Mouse (Mus musculus): Measurements from ENCODE around the gene Tmbim6. TPM values are rescaled to one million over a fixed set of nuclear protein-coding genes. Genes with fewer than 3 reads are reported as not detected.

The Tmbim6 gene
- 276 and 282 TPM in 2 replicates for polyA plus RNA-seq (2015; fragmentation: Nextera tagmentation; extraction: Ambion mirVana)

DNA sequence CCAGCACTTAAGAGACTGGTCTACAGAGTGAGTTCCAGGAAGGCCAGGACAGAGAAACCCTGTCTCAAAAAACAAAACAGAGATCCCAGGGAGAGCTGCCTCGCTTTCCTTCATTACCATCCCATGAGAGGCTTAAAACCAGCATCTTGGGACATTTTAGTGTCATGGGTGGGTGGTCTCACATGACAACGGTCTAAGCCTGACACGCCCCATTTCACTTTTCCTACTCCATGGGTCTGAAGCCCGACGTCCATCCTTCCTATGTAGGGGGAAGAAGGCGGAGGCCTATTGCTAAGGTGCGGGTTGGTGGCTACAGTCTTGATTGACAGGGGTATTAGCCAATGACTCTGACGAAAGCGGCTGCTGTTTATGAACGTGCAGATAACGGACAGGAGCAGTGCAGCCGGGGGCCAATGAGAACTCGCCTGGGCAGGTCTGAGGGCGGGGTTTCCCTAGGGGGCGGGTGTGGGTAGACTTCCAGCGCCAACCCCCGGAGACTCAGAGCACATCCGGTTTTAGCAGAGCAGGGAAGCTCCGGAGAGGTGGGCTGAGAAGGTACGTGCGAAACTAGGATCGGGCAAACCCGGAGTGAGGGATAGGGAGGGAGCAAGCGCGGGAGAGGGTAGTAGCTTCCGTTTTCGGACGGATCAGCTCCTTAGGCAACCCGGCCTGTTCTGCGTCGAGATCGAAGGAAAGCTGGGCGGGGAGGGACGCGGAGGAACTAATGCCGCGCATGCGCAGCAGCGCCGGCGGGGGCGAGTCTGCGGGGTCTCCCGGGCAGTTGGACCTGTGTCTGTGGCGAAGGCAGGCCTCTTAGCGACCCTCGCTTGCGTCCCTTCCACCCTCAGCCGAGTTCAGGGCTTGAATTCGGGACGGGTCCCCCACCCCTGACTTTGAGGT lies at the start of gene Tmbim6:
TSS of gene Tmbim6 (plus strand) at position 397 of the 900 bp plus-strand sequence.
- ATAC-seq (replicated peaks), result peak; percentile 100
- peaks cover 43% of the 10 kb centered on the region for H3K4me1 ChIP-seq
- peak within 1 kb of the TSS; percentile 85 for H3K9ac ChIP-seq

GRCm38 (mm10) chr15:99343414-99344147 lies 49.1 kb upstream of the Tmbim6 start:
- Histone ChIP-seq H3K4me3 (no peak overlapping the region), H3K27me3 (replicated peaks) (no peaks in the 10 kb centered on the region), H3K9me3 (no peaks in the 10 kb centered on the region), H3K27ac (peak overlapping the region; percentile 39), H3K4me2 (no peak overlapping the region), H3K9ac (no peak overlapping the region), H3K4me1 (peaks cover 11% of the 10 kb centered on the region), H3K36me3 (replicated peaks) (no peaks in the 10 kb centered on the region)
- 54% methylated on average over 5 of the region's 5 CpGs for WGBS
- peak; percentile 58; the same call in 1 of the 2 replicates for ATAC-seq (replicated peaks)

More for the DNA sequence above, at the start of gene Tmbim6:
- H3K36me3 ChIP-seq (replicated peaks), result no peaks in the 10 kb centered on the region
- no peaks in the 10 kb centered on the region for H3K9me3 ChIP-seq
- peak within 1 kb of the TSS; percentile 97 for H3K27ac ChIP-seq
- WGBS, result under 1% methylated on average over 51 of the region's 51 CpGs
- H3K27me3 ChIP-seq (replicated peaks), result no peaks in the 10 kb centered on the region
- peak within 1 kb of the TSS; percentile 72 for H3K4me3 ChIP-seq
- H3K4me2 ChIP-seq, result peak within 1 kb of the TSS; percentile 87

GRCm38 (mm10) chr15:99344148-99344870 lies 48.4 kb upstream of the Tmbim6 start:
- WGBS, result 69% methylated on average over 8 of the region's 8 CpGs
- H3K36me3 ChIP-seq (replicated peaks), result no peaks in the 10 kb centered on the region
- H3K4me2 ChIP-seq, result no peak overlapping the region
- peak overlapping the region; percentile 39; the same call in 1 of the 2 replicates for H3K27ac ChIP-seq
- H3K27me3 ChIP-seq (replicated peaks), result no peaks in the 10 kb centered on the region
- H3K9ac ChIP-seq, result no peak overlapping the region
- no peak for ATAC-seq (replicated peaks)
- H3K4me3 ChIP-seq, result no peak overlapping the region
- H3K4me1 ChIP-seq, result peaks cover 11% of the 10 kb centered on the region
- no peaks in the 10 kb centered on the region for H3K9me3 ChIP-seq

- 82% methylated on average over 4 of the region's 4 CpGs for WGBS
- H3K4me2 ChIP-seq, result no peak overlapping the region
- no peaks in the 10 kb centered on the region for H3K36me3 ChIP-seq (replicated peaks)
- no peaks in the 10 kb centered on the region for H3K27me3 ChIP-seq (replicated peaks)
- H3K4me3 ChIP-seq, result no peak overlapping the region
- no peak for ATAC-seq (replicated peaks)
- H3K9me3 ChIP-seq, result no peaks in the 10 kb centered on the region
- no peak overlapping the region for H3K9ac ChIP-seq
- peaks cover 11% of the 10 kb centered on the region for H3K4me1 ChIP-seq
- no peak overlapping the region for H3K27ac ChIP-seq
These were observed 47.7 kb upstream of the Tmbim6 start for GRCm38 (mm10) chr15:99344961-99345360.

DNA sequence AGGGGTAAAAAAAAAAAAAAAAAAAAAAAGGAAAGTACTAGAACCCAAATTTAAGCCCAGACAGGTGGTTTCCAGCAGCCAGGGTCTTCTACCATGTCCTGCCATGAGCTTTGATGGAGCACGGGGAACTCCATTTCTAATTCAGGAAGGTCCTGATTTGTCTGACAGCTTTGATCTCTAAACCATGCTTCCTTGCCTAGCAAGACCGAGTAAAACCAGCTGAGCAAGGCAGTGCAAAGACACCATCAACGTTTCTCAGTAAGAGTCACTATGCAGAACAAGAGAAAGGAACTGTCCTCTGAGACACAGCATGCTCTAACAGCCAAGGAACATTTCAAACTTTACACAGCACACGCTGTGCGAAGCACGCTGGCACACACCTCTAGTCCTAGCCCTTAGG lies 41.1 kb upstream of the Tmbim6 start:
- H3K4me3 ChIP-seq, result no peak overlapping the region
- ATAC-seq (replicated peaks), result no peak
- 78% methylated on average over 6 of the region's 6 CpGs for WGBS

GRCm38 (mm10) chr15:99352306-99352705 lies 40.4 kb upstream of the Tmbim6 start:
- Histone ChIP-seq H3K36me3 (replicated peaks) (no peaks in the 10 kb centered on the region), H3K4me1 (no peaks in the 10 kb centered on the region), H3K27me3 (replicated peaks) (no peaks in the 10 kb centered on the region), H3K4me2 (no peak overlapping the region), H3K4me3 (no peak overlapping the region), H3K9me3 (no peaks in the 10 kb centered on the region), H3K9ac (no peak overlapping the region), H3K27ac (no peak overlapping the region)
- ATAC-seq (replicated peaks), result no peak
- 85% methylated on average over 5 of the region's 5 CpGs for WGBS

More for the DNA sequence above, 41.1 kb upstream of the Tmbim6 start:
- H3K9me3 ChIP-seq, result no peaks in the 10 kb centered on the region
- H3K9ac ChIP-seq, result no peak overlapping the region
- no peaks in the 10 kb centered on the region for H3K27me3 ChIP-seq (replicated peaks)
- H3K4me1 ChIP-seq, result no peaks in the 10 kb centered on the region
- H3K4me2 ChIP-seq, result no peak overlapping the region
- H3K36me3 ChIP-seq (replicated peaks), result no peaks in the 10 kb centered on the region
- H3K27ac ChIP-seq, result no peak overlapping the region

GRCm38 (mm10) chr15:99355660-99356059 lies 37.0 kb upstream of the Tmbim6 start:
- H3K4me1 ChIP-seq, result no peaks in the 10 kb centered on the region
- no peak overlapping the region for H3K9ac ChIP-seq
- H3K4me2 ChIP-seq, result no peak overlapping the region
- H3K27me3 ChIP-seq (replicated peaks), result no peaks in the 10 kb centered on the region
- H3K36me3 ChIP-seq (replicated peaks), result no peaks in the 10 kb centered on the region
- no peaks in the 10 kb centered on the region for H3K9me3 ChIP-seq
- ATAC-seq (replicated peaks), result no peak
- 76% methylated on average over 6 of the region's 6 CpGs for WGBS
- H3K27ac ChIP-seq, result no peak overlapping the region
- no peak overlapping the region for H3K4me3 ChIP-seq

GRCm38 (mm10) chr15:99356462-99356861 lies 36.2 kb upstream of the Tmbim6 start:
- Histone ChIP-seq H3K27me3 (replicated peaks) (no peaks in the 10 kb centered on the region), H3K9me3 (no peaks in the 10 kb centered on the region), H3K4me2 (no peak overlapping the region), H3K27ac (no peak overlapping the region), H3K4me3 (no peak overlapping the region), H3K9ac (no peak overlapping the region), H3K36me3 (replicated peaks) (no peaks in the 10 kb centered on the region), H3K4me1 (no peaks in the 10 kb centered on the region)
- ATAC-seq (replicated peaks), result no peak
- WGBS, result 92% methylated on average over 6 of the region's 6 CpGs

DNA sequence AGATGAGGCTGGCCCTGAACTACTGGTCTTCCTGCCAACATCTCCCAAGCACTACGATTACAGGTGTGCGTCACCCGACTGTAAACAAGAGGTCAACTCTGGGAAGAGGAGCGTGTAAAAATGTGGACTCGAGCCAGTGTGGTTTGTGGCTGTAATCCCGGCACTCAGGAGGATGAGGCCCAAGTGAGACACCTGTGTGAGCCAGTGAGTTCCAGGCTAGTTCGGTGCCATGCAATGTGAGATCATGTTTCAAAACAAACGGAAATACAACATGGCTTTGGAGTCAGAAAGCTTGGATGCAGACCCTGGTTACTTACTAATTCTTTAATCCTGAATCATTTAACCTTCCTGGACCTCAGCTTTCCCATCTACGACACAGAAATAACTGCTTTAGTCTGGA lies 33.7 kb upstream of the Tmbim6 start:
- Histone ChIP-seq H3K36me3 (replicated peaks) (no peaks in the 10 kb centered on the region), H3K4me1 (no peaks in the 10 kb centered on the region), H3K27me3 (replicated peaks) (no peaks in the 10 kb centered on the region), H3K4me2 (no peak overlapping the region), H3K4me3 (no peak overlapping the region), H3K9ac (no peak overlapping the region), H3K9me3 (no peaks in the 10 kb centered on the region), H3K27ac (no peak overlapping the region)
- no peak for ATAC-seq (replicated peaks)
- 93% methylated on average over 9 of the region's 9 CpGs for WGBS

GRCm38 (mm10) chr15:99364022-99364530 lies 28.6 kb upstream of the Tmbim6 start:
- no peak overlapping the region for H3K4me3 ChIP-seq
- no peak overlapping the region for H3K9ac ChIP-seq
- no peaks in the 10 kb centered on the region for H3K36me3 ChIP-seq (replicated peaks)
- ATAC-seq (replicated peaks), result no peak
- H3K27ac ChIP-seq, result no peak overlapping the region
- 61% methylated on average over 7 of the region's 7 CpGs for WGBS
- H3K4me2 ChIP-seq, result no peak overlapping the region
- peaks cover 7% of the 10 kb centered on the region for H3K4me1 ChIP-seq
- H3K27me3 ChIP-seq (replicated peaks), result no peaks in the 10 kb centered on the region
- H3K9me3 ChIP-seq, result no peaks in the 10 kb centered on the region

DNA sequence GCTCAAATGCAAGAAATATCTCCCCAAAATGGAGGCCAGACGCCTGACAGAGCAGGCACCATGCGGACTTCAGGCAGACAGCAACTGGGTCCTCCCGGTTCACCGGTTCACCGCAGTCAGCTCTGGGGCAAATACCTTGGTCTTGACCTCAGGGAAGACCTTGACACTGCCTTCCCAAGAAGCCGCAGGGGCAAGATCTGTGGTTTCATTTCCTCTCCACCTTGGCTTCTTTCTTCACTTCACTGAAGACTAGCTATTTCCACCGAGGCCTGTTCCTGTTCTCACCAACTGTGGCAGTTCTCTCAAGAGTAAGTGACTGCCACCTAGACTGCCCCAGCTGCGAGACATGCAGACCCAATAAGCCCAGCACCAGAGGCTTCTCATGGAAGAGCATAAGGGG lies 27.8 kb upstream of the Tmbim6 start:
- Histone ChIP-seq H3K4me2 (no peak overlapping the region), H3K4me1 (peaks cover 14% of the 10 kb centered on the region), H3K4me3 (no peak overlapping the region), H3K9me3 (no peaks in the 10 kb centered on the region), H3K27me3 (replicated peaks) (no peaks in the 10 kb centered on the region), H3K27ac (no peak overlapping the region), H3K36me3 (replicated peaks) (no peaks in the 10 kb centered on the region), H3K9ac (no peak overlapping the region)
- no peak for ATAC-seq (replicated peaks)
- WGBS, result 72% methylated on average over 8 of the region's 8 CpGs
